Mouse (Mus musculus) heart, adult 9 months (tissue): ENCODE measurements around the gene Pdgfc.

ENCODE experiments used
- DNase-seq, 2 experiments: peaks; one replicate each; pipeline ENCODE4 v3.0.0; 2022; ENCODE audit warnings: low spot score in 2 of 2

Gene Pdgfc

DNA sequence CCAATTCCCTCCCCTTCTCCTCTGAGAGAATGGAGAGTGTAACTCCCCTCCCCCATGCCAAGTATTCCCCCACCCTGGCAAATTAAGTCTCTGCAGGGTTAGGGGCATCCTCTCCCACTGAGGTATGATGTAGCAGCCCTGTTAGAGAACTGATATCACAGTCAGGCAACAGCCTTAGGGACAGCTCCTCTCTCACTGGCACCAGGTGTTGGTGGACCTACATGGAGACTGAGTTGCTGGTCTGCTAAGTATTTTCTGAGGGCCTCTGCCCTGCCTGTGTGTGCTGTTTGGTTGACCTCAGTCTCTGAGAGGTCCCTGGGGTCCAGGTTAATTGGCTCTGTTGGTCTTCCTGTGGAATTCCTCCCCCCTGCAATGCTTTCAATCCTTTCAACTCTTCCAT is 114.0 kb downstream of the Pdgfc start:
- DNase-seq, result no peak

GRCm38 (mm10) chr3:81154420-81154819 is 118.2 kb downstream of the Pdgfc start:
- DNase-seq, result no peak

- no peak for DNase-seq
Measured at GRCm38 (mm10) chr3:81160457-81161165, 124.4 kb downstream of the Pdgfc start.

- no peak for DNase-seq
Measured at GRCm38 (mm10) chr3:81162129-81162528, 125.9 kb downstream of the Pdgfc start.

DNA sequence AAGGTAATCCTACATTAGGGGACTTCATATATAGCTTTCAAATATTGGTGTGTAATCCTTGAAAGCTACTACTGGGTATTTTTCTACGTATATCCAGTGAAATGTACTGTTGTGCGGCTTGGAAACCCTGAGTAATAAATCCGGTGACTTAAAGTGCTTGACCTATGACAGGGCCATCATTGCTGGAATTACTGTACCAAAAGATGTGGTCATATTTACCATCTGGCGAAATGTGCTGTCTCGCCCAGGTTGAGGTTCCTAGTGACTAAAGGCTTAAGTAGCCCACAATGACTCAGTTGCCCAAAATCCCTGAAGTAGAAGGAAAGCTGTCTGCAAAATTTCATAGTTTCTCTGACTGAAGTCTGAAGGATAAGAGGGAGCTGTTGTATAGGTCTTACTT is 127.9 kb downstream of the Pdgfc start:
- no peak for DNase-seq

GRCm38 (mm10) chr3:81170073-81170809 is 134.0 kb downstream of the Pdgfc start:
- no peak for DNase-seq

DNA sequence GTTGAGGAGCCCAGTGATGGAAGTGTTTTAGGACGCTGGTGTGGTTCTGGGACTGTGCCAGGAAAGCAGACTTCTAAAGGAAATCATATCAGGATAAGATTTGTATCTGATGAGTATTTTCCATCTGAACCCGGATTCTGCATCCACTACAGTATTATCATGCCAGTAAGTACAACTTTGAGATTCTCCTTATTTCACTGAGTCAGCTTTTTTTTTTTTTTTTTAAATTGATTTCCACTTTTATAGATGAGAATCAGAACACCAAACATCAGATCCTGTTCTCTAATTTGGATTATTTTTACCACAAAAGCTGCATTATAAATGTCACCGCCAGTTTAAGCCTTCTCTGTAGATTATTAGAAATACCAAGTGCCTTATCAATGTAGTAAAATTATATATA is 138.6 kb downstream of the Pdgfc start:
- no peak for DNase-seq

DNA sequence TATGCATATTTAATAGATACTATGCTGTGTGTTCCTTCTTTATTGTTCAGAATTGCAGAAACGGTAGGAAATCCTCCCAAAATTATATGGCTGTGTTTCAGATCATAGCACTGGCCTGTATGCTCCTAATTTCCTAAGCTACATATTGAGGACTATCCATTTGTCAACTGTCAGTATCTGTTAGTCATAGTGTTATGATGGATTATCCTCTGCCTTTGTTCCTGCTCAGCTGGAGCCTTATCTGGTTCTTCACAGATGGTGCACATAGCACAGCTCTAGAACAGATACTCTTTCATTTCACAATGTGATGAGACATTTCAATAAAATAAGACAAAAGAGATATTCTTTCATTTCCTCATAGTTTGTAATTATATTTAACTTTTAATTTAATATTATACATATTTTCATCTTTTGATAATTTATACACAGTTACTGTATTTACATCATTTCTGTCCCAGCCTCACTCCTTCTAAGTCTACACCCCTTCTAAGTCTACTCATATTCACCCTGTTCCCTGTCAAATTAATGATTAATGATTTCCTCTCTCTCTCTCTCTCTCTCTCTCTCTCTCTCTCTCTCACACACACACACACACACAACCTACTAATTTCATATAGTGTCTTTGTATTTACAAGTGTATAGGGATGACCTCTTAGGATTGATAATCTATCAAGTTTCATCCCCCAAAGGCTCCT is 145.2 kb downstream of the Pdgfc start:
- DNase-seq, result no peak

DNA sequence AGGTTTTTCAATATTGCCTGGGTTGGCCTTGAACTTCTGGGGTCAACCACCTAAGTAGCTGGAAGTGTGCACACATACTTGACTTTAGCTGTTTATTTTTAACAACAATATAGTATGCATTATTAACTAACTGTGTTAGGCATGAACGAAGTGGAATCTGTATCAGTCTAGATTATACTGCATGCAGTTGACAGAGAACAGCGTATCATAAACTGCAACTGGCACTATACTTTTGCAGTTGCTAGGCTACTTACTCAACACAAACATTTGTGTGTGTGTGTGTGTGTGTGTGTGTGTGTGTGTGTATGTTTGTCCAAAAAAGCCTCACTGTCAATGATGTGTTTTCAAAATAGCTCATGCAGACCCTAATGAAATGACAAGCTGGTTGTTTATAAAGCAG is 160.7 kb downstream of the Pdgfc start:
- no peak for DNase-seq

DNA sequence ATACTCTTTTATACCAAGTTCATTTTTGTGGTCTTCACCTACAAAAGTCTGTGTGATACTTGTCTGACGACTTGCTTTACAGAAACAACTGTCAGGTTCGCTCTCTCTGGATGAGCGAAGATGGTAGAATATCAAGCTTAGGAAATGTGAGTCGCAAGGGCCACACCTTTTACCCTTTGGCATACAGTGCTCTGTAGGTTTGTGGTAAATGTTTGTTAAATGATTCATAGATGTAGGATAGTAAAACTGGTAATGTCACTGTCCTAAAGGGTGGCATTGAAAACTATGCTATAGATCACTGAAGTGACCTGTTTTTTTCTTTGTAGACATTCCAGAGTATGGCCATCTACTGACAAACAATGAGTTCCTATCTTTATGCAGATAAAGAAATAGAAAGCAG is 161.4 kb downstream of the Pdgfc start:
- no peak for DNase-seq

DNA sequence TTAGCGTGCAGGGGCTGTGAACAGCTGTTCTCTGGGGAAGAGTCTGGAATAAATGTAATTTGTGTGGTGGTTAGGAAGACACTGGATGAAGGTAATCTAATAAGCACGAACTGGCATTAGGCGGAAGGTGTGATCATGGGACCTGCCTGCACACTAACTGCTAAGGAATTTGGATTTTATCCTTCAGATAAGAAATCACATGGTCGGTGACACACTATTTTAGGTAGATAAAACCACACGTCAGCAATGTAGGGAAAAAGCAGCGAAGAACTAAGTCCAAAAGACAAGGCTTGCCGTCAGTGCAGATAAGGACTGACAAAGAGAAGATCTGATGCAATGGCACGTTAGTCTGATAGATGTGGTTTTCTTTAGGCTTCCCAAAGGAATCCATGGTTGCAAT is 164.4 kb downstream of the Pdgfc start:
- DNase-seq, result no peak

DNA sequence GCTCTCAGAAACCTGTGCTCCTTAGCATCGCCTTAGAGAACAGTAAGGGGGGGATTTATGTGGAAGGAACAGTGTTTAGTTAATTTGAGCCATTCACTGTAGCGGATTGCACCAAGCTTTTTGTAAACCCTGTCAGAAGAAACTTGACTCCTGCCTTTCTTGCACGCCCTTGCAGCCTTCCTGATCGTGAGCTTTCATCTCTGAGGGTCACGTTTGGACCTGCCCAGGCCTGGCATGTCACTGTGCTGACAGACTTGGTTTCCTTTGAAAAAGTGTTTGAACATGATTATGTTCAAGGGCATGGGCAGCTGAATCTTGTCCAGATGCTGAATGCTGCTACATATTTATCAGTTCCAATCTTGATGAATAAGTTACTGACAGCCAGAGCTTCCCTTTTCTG is 169.0 kb downstream of the Pdgfc start:
- no peak for DNase-seq

- no peak for DNase-seq
Measured at GRCm38 (mm10) chr3:81208246-81208645, 172.0 kb downstream of the Pdgfc start.

DNA sequence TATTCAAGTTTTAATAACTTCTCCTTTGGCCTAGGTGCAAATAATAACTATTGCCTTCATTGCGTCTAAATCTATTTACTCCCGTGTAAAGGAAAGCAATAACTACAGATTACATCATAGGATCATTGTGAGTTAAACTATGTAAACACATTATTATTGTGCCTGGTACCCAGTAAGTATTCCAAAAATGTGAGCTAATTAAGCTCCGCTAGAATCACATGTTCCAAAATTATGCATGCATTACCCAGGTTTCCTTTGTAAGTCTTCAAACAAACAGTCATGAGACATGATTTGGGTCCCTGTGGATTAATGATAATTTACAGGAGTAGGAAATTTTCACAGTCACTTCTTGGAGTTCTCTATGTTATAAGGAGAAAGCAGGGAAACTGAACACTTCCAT is 174.9 kb downstream of the Pdgfc start:
- no peak for DNase-seq

DNA sequence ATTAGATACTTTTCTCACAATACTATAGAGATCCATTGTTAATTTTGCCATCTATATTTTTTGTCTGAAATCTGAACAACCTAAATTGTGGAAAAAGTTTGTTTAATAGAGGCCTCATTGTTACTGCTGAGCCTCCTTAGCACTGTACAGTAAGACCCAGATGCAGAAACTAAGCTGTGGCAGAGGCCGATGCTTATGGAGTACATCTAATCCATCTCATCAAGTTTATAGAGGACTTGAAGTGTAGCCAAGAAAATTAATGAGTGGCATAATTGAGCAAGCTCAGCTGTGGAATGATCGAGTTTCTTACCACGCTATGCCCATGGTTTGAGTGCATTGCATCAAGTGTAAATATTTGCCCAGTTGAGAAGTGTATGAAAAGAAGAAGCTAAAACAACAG is 175.4 kb downstream of the Pdgfc start:
- DNase-seq, result no peak

DNA sequence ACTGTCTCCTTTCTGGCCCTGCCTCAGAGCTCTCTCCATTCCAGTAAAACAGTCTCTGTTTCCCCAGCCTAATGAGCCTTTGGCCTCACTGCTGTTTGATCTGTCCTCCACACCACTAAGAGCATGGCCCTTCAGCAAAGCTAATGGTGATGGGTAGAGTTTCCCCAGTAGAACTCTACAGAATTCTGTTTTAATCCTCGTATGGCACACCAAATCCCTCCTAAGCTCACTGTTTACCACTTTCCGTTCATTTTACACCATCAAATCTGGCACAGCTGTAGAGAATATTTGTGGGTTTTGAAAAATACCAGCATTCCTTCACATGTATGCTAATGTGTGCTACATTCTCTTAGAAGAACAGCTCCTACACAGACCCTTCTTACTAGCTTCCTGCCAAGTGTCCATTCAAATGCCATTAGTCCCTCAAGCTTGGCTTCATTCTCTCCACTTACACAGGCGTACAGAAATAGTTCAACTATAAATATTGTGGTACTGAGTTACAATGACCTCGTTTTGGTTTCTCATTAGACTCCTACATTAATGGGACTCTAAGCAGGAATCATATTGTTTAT is 179.4 kb downstream of the Pdgfc start:
- DNase-seq, result no peak

- no peak for DNase-seq
Measured at GRCm38 (mm10) chr3:81221682-81222081, 185.5 kb downstream of the Pdgfc start.

DNA sequence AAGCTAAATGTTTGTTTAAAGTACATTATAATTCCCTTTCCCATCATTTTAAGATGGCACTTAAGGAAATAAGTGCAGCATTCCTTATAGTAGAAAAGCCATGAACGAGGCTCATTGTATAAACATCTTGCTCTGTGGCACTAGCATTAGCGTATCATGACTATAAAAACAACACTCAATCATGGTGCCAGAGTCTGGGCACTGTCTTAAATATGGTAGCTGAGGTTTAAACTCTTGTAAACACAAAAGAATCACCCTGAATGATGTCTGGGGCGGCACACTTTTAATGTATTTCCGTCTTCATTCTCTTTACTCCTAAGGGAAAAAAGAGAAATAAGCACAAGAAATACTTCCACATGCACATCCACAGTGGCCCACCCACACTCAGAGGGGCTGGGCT is 192.1 kb downstream of the Pdgfc start:
- no peak for DNase-seq

- no peak for DNase-seq
Measured at GRCm38 (mm10) chr3:81242697-81243590, 206.7 kb downstream of the Pdgfc start.

DNA sequence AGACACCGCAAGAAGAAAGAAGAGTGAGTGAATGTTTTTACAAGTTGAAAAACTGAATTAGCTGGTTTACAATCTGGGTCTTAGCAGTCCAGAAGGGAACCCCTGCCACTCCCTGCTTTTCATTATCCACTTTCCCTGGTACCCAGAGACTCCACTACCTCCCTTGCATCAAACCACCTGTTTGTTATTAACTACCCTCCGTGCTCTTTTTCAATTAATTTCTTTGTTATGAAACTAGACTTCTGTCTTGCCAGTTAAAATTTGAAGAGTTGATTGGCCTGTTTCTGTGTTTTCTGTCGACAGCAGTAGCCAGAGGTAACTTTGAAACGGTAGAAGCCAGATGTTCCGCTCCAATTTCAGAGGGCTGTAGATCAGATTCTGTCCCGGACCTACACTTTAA is 207.4 kb downstream of the Pdgfc start:
- no peak for DNase-seq

DNA sequence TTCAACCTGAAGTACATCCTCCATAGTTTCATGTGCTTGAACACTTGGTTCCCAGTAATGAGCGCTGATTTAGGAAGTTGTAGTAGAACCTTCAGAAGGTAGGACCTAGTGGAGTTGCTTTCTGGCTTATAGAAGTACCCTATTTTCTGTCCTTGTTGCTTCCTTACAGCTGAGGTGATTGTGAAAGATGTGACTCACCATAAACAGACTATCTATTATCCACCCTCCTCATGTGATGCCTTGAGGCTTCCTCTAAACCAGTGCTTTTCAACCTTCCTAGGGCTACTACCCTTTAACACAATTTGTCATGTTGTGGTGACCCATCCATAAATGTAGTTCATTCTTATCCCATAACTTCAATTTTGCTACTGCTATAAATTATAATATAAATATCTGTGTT is 226.6 kb downstream of the Pdgfc start:
- no peak for DNase-seq
